Mouse (Mus musculus) B cell, adult 2 months (primary cell): ENCODE data around the gene Nsrp1.
A peak's percentile ranks its signal among the peaks of the same experiment; 100 is the strongest.

ENCODE experiments used
- DNase-seq, 2 experiments: peaks; one replicate each; pipeline ENCODE4 v3.0.0; 2022

The Nsrp1 gene

GRCm38 (mm10) chr11:77041891-77042290 is 36.3 kb downstream of the Nsrp1 start:
- no peak for DNase-seq

GRCm38 (mm10) chr11:77031151-77031934 is 46.9 kb downstream of the Nsrp1 start:
- DNase-seq = no peak

- no peak for DNase-seq
These were observed 50.1 kb downstream of the Nsrp1 start for GRCm38 (mm10) chr11:77028157-77028556.

- DNase-seq = no peak
These were observed 51.7 kb downstream of the Nsrp1 start for GRCm38 (mm10) chr11:77026559-77026958.

GRCm38 (mm10) chr11:77021749-77022396 is 56.4 kb downstream of the Nsrp1 start:
- no peak for DNase-seq

- no peak for DNase-seq
These were observed 58.7 kb downstream of the Nsrp1 start for GRCm38 (mm10) chr11:77019539-77019938.

- DNase-seq = no peak
These were observed 60.2 kb downstream of the Nsrp1 start for GRCm38 (mm10) chr11:77018046-77018445.

GRCm38 (mm10) chr11:77010762-77011475 is 67.3 kb downstream of the Nsrp1 start:
- no peak for DNase-seq

GRCm38 (mm10) chr11:77009069-77010025 is 68.9 kb downstream of the Nsrp1 start:
- no peak for DNase-seq

- DNase-seq = no peak
These were observed 71.6 kb downstream of the Nsrp1 start for GRCm38 (mm10) chr11:77006616-77007015.

GRCm38 (mm10) chr11:77005881-77006280 is 72.4 kb downstream of the Nsrp1 start:
- no peak for DNase-seq

- no peak for DNase-seq
These were observed 75.9 kb downstream of the Nsrp1 start for GRCm38 (mm10) chr11:77002361-77002760.

GRCm38 (mm10) chr11:77000741-77001140 is 77.5 kb downstream of the Nsrp1 start:
- DNase-seq = no peak

GRCm38 (mm10) chr11:76998705-76999226 is 79.5 kb downstream of the Nsrp1 start:
- DNase-seq = peak; percentile 11 to 23

GRCm38 (mm10) chr11:76997916-76998704 is 80.1 kb downstream of the Nsrp1 start, which contains the start of gene Slc6a4:
Gene Slc6a4, plus strand, starts transcription at chr11:76998603.
- DNase-seq = peak; percentile 26 to 41

- peak; percentile 82 to 83 for DNase-seq
These were observed 80.9 kb downstream of the Nsrp1 start for GRCm38 (mm10) chr11:76997305-76997704.

GRCm38 (mm10) chr11:76995966-76996672 is 82.1 kb downstream of the Nsrp1 start:
- no peak for DNase-seq
